Mouse (Mus musculus): ENCODE measurements around the gene Dab2ip.

DNA sequence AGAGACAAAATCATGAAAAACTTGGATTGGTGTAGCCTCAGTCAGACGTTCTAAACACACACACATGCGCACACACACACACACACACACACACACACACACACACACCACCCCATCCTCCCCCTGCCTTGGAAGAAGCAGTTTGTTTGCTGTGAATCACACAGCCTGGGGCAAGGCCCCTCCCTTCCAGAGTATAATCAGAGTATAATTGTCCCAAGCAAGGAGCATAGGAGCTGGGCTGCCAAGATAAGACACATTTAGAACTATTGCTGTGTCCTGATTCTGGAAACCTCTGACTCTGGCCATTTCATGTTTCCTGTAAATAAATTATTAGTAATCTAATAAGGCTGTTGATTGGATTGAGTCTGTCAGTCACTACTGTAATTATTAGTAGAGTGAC is 29.0 kb upstream of the Dab2ip start:
- TF ChIP-seq EP300 (IDR thresholded peaks at IDR 0.05; ENCODE audit: low read depth) (no peak), CTCF (IDR thresholded peaks at IDR 0.05; ENCODE audit: low read depth) (no peak)
